Mouse (Mus musculus): ENCODE measurements around the gene Sptbn2.
"Not testable (repeated sequence)": the region's sequence is repeated elsewhere in the genome, so short reads cannot be mapped to it uniquely, and the experiment has no call there.

The Sptbn2 gene

GRCm38 (mm10) chr19:4729186-4729585 is 18.2 kb downstream of the Sptbn2 start:
- no peak for DNase-seq

GRCm38 (mm10) chr19:4733052-4733451 is 22.1 kb downstream of the Sptbn2 start:
- DNase-seq: no peak

- no peak for DNase-seq
Measured at GRCm38 (mm10) chr19:4737866-4738265, 26.9 kb downstream of the Sptbn2 start.

GRCm38 (mm10) chr19:4739053-4739452 is 28.1 kb downstream of the Sptbn2 start:
- DNase-seq: no peak

GRCm38 (mm10) chr19:4739762-4740161 is 28.8 kb downstream of the Sptbn2 start:
- DNase-seq: no peak

- no peak for DNase-seq
Measured at GRCm38 (mm10) chr19:4741482-4741881, 30.5 kb downstream of the Sptbn2 start.

- no peak for DNase-seq
Measured at GRCm38 (mm10) chr19:4742229-4742628, 31.3 kb downstream of the Sptbn2 start.

GRCm38 (mm10) chr19:4743524-4743923 is 32.6 kb downstream of the Sptbn2 start:
- DNase-seq: no peak

GRCm38 (mm10) chr19:4744026-4744425 is 33.1 kb downstream of the Sptbn2 start:
- DNase-seq: no peak

- no peak for DNase-seq
Measured at GRCm38 (mm10) chr19:4745057-4745456, 34.1 kb downstream of the Sptbn2 start.

- no peak for DNase-seq
Measured at GRCm38 (mm10) chr19:4745681-4746080, 34.7 kb downstream of the Sptbn2 start.

- no peak for DNase-seq
Measured at GRCm38 (mm10) chr19:4746611-4747010, 35.6 kb downstream of the Sptbn2 start.

- no peak for DNase-seq
Measured at GRCm38 (mm10) chr19:4747631-4748312, 36.8 kb downstream of the Sptbn2 start.

GRCm38 (mm10) chr19:4748493-4748892 is 37.5 kb downstream of the Sptbn2 start:
- DNase-seq: no peak

- DNase-seq: no peak
Measured at GRCm38 (mm10) chr19:4749975-4750374, 39.0 kb downstream of the Sptbn2 start.

GRCm38 (mm10) chr19:4755565-4756192 is 44.7 kb downstream of the Sptbn2 start:
- peak; percentile 89 to 91 for DNase-seq

- DNase-seq: peak; percentile 98 to 99
Measured at GRCm38 (mm10) chr19:4756193-4756911, 45.4 kb downstream of the Sptbn2 start, which contains the start of gene Rbm4b. Rbm4b (plus strand) TSS chr19:4756497.

- no peak for DNase-seq
Measured at GRCm38 (mm10) chr19:4756921-4757320, 46.0 kb downstream of the Sptbn2 start.

GRCm38 (mm10) chr19:4760544-4760943 is 49.6 kb downstream of the Sptbn2 start:
- DNase-seq: not testable (repeated sequence)

GRCm38 (mm10) chr19:4762876-4763275 is 51.9 kb downstream of the Sptbn2 start:
- DNase-seq: no peak

- DNase-seq: no peak
Measured at GRCm38 (mm10) chr19:4767507-4768148, 56.7 kb downstream of the Sptbn2 start.

GRCm38 (mm10) chr19:4772785-4773184 is 61.8 kb downstream of the Sptbn2 start:
- DNase-seq: no peak

- DNase-seq: no peak
Measured at GRCm38 (mm10) chr19:4782891-4783290, 71.9 kb downstream of the Sptbn2 start.
